Mouse (Mus musculus) C2C12 (cell line): ENCODE data around the gene Strn3. TPM values are rescaled to one million over a fixed set of nuclear protein-coding genes. Genes with fewer than 3 reads are reported as not detected.

ENCODE experiments used
- H3K27me3 ChIP-seq: one replicate; pipeline ENCODE4 v1.6.1; 2011; ENCODE audit not compliant: control insufficient read depth, insufficient read depth, insufficient read length
- H3K36me3 ChIP-seq: one replicate; pipeline ENCODE4 v1.6.1; 2011; ENCODE audit not compliant: control insufficient read depth, insufficient read depth
- H3K4me3 ChIP-seq: one replicate; pipeline ENCODE4 v1.5.1; 2011; ENCODE audit warnings: mild to moderate bottlenecking, control low read depth; ENCODE audit not compliant: poor library complexity, insufficient read depth, severe bottlenecking
- H3K79me2 ChIP-seq: one replicate; pipeline ENCODE4 v1.6.1; 2011; ENCODE audit not compliant: control insufficient read depth, insufficient read depth
- H3K79me3 ChIP-seq: one replicate; pipeline ENCODE4 v1.6.1; 2011; ENCODE audit warnings: low read depth, control low read depth
- H3ac ChIP-seq: one replicate; pipeline ENCODE3; 2011; ENCODE audit warnings: low read depth; ENCODE audit not compliant: control insufficient read depth, insufficient read length
- CEBPB ChIP-seq: IDR thresholded peaks from one replicate; pipeline ENCODE4 v1.6.1; 2011; ENCODE audit warnings: low read depth, mild to moderate bottlenecking, control low read depth, moderate library complexity
- CTCF ChIP-seq: IDR thresholded peaks from one replicate; pipeline ENCODE4 v1.5.1; 2011; ENCODE audit not compliant: control insufficient read depth, insufficient read depth, insufficient read length
- FOSL1 ChIP-seq: IDR thresholded peaks from one replicate; pipeline ENCODE4 v1.8.0; 2011; ENCODE audit warnings: mild to moderate bottlenecking, low read length; ENCODE audit not compliant: poor library complexity, insufficient read depth, severe bottlenecking
- MAX ChIP-seq: IDR thresholded peaks from one replicate; pipeline ENCODE4 v1.6.1; 2011; ENCODE audit warnings: mild to moderate bottlenecking, control low read depth
- MYOD1 ChIP-seq: IDR thresholded peaks from one replicate; pipeline ENCODE4 v1.6.1; 2011; ENCODE audit warnings: low read depth; ENCODE audit not compliant: control insufficient read depth, insufficient read length
- MYOG ChIP-seq: IDR thresholded peaks from one replicate; pipeline ENCODE4 v1.6.1; 2011; ENCODE audit not compliant: control insufficient read depth, insufficient read length; ENCODE audit errors: extremely low read depth
- USF1 ChIP-seq: IDR thresholded peaks from one replicate; pipeline ENCODE4 v1.6.1; 2011; ENCODE audit warnings: low read depth, mild to moderate bottlenecking, control low read depth, moderate library complexity
- polyA plus RNA-seq: library from polyadenylated mRNA; unstranded; fragments of >200 nt; fragmentation: generic; extraction: Trizol; gene quantifications from one replicate; pipeline ENCODE4 v1.2.1, GENCODE M21; 2012; ENCODE audit warnings: missing spikeins

Strn3 gene
- polyA plus RNA-seq, 1 experiment, result 20.5 TPM

GRCm38 (mm10) chr12:51572651-51573050, 119.0 kb downstream of the Strn3 start:
- H3K4me3 ChIP-seq, result no peak overlapping the region
- no peaks in the 10 kb centered on the region for H3K79me2 ChIP-seq
- no peak overlapping the region for H3ac ChIP-seq
- H3K27me3 ChIP-seq, result no peaks in the 10 kb centered on the region
- no peaks in the 10 kb centered on the region for H3K79me3 ChIP-seq
- no peaks in the 10 kb centered on the region for H3K36me3 ChIP-seq
- TF ChIP-seq CEBPB, result no peak

DNA sequence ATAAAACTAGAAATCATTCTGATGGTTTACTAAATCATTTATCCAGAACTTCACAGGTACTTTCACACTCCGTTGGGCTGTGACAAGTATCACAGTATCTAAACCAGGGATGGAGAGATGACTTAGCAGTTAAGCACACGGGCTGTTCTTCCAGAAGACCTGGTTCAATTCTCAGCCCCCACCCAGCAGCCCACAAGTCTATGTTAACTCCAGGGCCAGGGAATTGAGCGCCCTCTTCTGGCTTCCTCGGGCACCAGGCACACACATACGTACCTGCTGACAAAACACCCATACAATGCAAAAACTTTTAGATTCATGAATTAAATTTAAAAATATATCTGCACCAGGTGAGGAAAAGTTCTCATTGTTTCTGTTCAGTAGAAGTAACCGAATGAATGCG, 121.8 kb downstream of the Strn3 start:
- no peaks in the 10 kb centered on the region for H3K36me3 ChIP-seq
- no peaks in the 10 kb centered on the region for H3K79me2 ChIP-seq
- no peak for TF ChIP-seq MAX
- no peak for TF ChIP-seq USF1
- no peak for TF ChIP-seq FOSL1
- TF ChIP-seq MYOD1, result no peak
- no peak for TF ChIP-seq CEBPB

DNA sequence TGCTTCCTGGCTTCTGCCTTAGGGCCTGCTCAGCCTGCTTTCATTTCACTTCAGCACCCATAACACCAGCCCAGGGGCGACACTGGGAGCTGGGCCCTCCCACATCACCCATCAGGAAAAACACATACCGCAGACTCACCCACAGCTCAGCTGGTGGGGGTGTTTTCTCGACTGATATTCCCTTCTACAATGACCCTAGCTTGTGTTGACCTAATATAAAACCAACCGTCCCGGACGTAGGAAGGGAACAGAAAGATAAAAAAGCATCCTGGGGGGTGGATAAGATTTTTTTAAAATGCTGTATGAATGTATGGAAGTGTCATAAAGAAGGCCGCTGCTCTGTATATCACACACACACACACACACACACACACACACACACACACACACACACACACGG, 122.2 kb downstream of the Strn3 start:
- no peak overlapping the region for H3ac ChIP-seq
- no peaks in the 10 kb centered on the region for H3K79me2 ChIP-seq
- TF ChIP-seq MYOD1, result no peak
- no peak for TF ChIP-seq FOSL1
- no peak for TF ChIP-seq MYOG
- no peak for TF ChIP-seq USF1
- TF ChIP-seq CEBPB, result no peak
- no peak for TF ChIP-seq CTCF
- TF ChIP-seq MAX, result no peak

More for the DNA sequence above, 121.8 kb downstream of the Strn3 start:
- Histone ChIP-seq H3ac (no peak overlapping the region), H3K27me3 (no peaks in the 10 kb centered on the region), H3K4me3 (no peak overlapping the region), H3K79me3 (no peaks in the 10 kb centered on the region)

DNA sequence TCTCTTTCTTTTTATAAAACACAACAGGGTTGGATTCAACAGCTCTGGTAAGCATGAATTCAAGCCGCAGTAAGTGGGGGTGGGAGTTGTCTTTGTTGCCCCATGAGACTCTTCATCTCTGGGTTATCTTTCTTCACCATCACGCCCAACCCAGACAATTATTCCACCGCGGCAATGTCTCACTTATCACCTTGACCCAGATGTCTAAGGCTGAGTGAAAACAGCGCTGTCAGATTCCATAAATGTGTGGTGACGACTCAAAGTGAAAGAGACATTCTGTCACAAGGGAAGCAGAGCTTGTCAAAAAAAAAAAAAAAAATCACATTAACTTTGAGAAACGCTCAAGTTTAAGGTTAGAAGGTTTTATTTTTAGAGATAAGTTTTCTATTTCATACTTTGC, 124.5 kb downstream of the Strn3 start:
- Histone ChIP-seq H3ac (no peak overlapping the region), H3K36me3 (no peaks in the 10 kb centered on the region), H3K27me3 (no peaks in the 10 kb centered on the region), H3K79me3 (no peaks in the 10 kb centered on the region), H3K79me2 (no peaks in the 10 kb centered on the region), H3K4me3 (no peak overlapping the region)
- TF ChIP-seq FOSL1, result no peak
- no peak for TF ChIP-seq CEBPB
- TF ChIP-seq CTCF, result no peak
- no peak for TF ChIP-seq USF1
- TF ChIP-seq MYOD1, result no peak

More for the DNA sequence above, 122.2 kb downstream of the Strn3 start:
- H3K4me3 ChIP-seq, result no peak overlapping the region
- no peaks in the 10 kb centered on the region for H3K27me3 ChIP-seq
- no peaks in the 10 kb centered on the region for H3K79me3 ChIP-seq
- H3K36me3 ChIP-seq, result no peaks in the 10 kb centered on the region

DNA sequence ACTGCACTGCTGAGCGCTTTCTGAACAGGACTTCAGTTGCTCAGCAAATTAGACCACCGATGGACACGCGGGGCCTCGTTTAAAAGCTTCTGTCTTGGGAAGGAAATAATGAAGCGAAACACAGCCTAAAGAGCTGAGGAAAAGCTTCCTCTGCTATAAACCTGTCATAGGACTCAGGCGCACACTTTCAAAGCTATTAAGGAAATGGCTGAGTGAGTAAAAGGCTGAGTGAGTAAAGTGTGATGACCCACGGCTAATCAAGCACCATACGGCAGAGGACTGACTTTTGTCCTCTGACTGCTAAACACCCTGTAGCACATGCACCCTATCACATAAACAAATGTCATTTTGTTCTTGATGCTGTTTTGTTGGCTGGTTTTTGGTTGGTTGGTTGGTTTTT, 130.3 kb downstream of the Strn3 start:
- no peaks in the 10 kb centered on the region for H3K27me3 ChIP-seq
- no peaks in the 10 kb centered on the region for H3K36me3 ChIP-seq
- H3K79me2 ChIP-seq, result no peaks in the 10 kb centered on the region
- no peak overlapping the region for H3ac ChIP-seq
- no peaks in the 10 kb centered on the region for H3K79me3 ChIP-seq
- TF ChIP-seq FOSL1, result no peak
- no peak for TF ChIP-seq MYOD1
- TF ChIP-seq CTCF, result no peak
- no peak for TF ChIP-seq MAX
- TF ChIP-seq CEBPB, result no peak
- TF ChIP-seq MYOG, result no peak
- no peak for TF ChIP-seq USF1
- H3K4me3 ChIP-seq, result no peak overlapping the region

Other genes starting within 250 kb of the Strn3 start
- gene Coch, start 98.6 kb downstream of the Strn3 start, polyA plus RNA-seq, result 0.53 TPM
- gene Ap4s1, start 864 bp downstream of the Strn3 start, polyA plus RNA-seq, result 10.8 TPM
- 17.4 TPM for gene Hectd1, start 137.6 kb upstream of the Strn3 start, polyA plus RNA-seq